Mouse (Mus musculus): ENCODE measurements at regions not wholly inside any gene's neighbourhood (a gene's known extent, or its start where the extent isn't known, plus 50 kb on each side); places are given as distances from the start of the nearest gene placed in this dataset.
A peak's percentile ranks its signal among the peaks of the same experiment; 100 is the strongest.

DNA sequence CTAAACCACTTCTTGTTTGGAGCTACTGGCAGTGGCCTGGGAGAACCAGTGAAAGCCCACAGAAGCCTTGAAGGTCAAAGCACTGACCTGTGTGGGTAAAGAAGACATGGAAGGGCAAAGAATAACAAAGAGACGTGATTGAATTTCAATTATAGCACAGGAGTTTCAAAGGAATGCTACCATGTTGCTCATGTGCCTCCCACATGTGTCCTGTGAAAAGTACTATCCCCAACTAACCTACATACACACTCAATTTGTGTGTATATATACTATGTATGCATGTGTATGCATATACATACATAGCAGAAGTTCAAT lies 110.0 kb downstream of the Ccdc71l start:
- no peak for ATAC-seq (ENCODE audit: poor library complexity, severe bottlenecking)

DNA sequence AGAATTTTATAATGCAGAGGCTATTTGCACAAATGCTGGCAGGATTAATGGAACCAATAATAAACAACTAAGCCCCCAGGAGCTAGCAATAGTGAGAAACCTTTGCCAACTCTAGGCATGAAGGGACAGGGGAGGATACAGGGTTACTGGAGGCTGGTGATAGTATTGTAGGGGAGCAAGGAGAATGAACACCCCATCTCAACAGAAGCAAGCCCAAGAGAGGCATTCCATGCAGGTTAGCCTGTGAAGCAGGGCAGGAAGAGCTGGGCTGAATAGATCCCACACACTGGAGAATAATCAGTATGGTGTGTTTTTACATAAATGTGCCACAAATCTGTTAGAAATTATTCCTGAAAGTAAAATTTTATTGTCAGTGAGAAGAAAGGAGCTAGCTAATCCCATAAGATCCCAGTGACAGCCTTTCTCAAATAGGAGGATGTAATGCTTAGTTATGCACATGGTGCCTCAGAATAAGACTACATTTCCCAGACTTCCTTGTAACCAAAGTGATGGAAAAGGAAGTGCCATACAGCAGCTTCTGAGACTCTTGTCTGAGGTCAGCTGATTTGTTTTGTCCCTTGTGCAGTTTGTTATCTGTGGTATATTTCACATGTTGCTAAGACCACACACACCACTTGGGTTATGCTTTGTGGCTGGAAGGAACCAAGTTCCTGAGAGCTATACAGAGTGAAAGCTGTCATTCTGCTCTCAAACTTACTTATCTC lies 111.1 kb downstream of the Ccdc71l start:
- ATAC-seq (ENCODE audit: poor library complexity, severe bottlenecking), result peak; percentile 57

DNA sequence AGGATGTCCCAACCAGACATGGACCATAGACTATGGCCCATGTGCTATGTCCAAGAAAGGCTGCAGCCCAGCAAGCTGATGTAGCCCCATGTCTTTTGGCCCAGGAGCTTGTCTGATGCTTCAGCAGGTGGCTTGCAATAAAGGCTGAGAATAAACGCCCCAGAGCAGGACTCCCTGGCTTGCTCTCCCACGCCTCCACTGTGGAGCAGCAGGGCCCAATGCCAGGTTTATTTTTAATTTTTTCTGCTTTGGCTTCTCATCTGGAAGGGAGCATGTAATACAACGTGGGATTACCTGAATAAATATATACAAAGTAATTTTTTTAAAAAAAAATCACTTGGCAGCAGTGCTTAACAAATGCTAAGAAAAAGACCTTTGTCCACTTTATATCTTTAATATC lies 125.7 kb downstream of the Ccdc71l start:
- ATAC-seq (ENCODE audit: poor library complexity, severe bottlenecking), result no peak

DNA sequence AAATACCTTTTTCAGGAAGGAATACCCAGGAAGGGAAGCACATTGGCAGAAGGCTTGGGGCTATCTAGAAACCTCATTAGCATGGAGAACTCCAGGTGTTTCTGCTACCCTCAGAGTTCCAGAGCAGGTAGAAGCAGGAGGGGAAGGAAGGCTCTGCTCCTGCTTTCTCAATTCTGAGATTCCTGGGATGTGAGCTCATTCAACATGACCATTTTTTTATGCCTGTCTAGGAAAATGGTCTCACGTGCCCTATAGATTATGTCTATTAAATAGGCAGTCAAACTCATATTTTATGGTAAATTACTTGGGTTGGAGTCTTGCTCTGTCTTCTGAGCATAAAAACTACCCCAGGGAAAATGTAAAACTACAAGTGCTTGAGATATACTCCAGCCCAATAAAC lies 130.2 kb downstream of the Ccdc71l start:
- ATAC-seq (ENCODE audit: poor library complexity, severe bottlenecking), result no peak

DNA sequence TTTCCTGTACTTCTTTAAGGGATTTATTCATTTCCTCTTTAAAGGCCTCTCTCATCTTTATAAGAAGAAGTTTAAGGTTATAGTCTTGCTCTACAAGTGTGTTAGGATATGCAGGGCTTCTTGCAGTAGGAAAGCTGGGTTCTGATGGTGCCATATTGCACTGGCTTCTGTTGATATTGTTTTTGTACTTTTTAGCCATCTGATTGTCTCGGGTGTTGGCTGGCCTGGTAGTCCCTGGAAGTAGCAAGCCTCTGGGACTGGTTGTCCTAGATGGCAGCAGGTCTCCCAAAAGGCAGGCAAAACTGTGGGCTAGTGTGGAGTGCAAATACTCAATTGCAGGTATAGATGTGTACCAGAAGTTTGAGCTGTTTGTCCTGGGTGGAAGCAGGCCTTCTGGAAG lies 147.1 kb downstream of the Ccdc71l start:
- ATAC-seq (ENCODE audit: poor library complexity, severe bottlenecking), result no peak

DNA sequence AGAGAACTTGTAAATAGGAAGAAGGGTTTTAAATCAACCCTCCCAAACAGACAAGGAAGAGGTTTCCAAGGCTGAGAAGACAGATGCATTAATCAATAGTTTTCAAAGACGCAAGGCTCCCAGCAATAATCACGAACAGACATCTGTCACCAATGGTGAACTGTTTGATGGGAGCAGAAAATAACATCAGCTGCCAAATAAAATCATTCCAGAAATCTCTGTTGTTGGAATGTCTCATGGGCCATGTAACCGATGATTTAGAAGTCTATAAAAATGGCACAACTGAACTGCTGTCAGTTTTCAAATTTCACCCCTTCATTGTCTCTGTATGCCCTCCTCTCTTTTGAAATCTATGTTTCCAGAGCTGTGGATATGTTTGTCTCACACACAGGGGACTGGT lies 152.7 kb downstream of the Ccdc71l start:
- ATAC-seq (ENCODE audit: poor library complexity, severe bottlenecking), result no peak

DNA sequence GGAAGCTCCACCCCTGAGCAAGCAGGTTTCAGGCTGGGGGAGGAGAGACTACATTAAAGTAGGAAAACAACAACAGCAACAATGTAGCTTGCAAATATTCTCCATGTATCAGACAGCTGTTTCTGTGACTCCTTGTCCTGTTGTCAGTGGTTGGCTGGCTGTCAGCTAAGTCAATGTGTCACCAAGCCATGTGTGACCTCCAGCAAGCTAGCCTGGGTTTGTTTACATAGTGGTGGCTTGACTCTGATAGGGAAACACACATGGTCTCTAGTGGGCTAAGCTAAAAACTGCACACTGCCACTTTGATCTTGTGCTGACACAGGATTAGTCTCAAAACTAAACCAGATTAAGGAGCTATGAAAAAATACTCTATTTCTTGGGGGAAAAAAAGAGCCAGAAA lies 155.1 kb downstream of the Ccdc71l start:
- ATAC-seq (ENCODE audit: poor library complexity, severe bottlenecking), result no peak

DNA sequence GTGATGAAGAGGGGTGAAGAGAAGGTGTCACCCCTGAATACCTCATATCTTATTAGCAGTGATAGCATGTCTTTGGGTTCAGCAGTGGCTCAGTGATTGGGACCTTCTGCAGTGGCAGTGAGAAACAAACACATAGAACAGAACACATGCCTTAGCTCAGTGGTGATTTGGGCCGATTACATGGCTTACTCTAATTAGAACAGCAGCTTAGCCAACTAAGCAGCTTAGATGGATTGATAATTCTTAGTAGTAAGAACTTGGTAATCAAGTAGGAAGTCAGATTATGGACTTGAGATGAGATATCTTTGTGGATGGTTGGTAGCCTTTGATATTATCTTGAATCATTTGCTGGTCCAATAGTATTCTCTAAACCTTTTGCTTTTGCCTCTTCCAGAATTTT lies 167.0 kb downstream of the Ccdc71l start:
- ATAC-seq (ENCODE audit: poor library complexity, severe bottlenecking), result no peak

DNA sequence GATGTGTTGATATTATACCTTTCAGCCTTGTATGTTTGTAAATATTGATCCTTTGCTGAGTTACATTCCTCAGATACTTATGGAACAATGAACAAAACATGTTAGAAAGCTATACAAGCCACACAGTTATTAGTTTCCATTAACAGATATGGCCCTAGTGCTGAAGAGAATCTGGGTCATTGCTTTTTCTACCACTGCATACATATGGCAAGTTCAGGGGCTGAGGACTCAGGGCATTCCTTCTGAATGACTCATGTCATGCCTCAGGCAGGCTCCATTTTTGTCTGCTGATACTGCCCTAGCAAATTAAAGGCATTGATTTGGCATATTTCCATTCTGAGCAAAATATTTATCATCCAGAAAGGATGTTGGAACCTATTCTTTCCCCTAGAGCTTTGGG lies 167.9 kb downstream of the Ccdc71l start:
- ATAC-seq (ENCODE audit: poor library complexity, severe bottlenecking), result no peak

DNA sequence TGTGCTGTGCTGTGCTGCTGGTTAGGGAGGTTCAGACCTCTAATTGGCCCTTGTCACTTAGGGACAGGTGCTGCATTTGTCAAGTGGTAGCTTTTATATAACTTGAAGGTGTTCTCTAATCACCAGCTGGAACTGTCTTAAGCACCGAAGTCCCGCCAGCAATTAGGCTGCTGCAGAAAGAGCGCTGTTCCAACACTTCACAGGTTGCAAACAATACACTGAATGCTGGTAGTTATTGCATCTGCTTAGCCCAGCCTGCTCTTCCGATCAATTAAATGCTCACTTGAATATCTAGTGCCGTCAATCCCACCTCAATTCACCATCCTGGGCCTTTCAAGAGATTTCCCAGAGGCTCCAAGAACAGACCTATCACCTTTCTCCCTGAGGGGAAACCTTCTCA lies 175.3 kb downstream of the Ccdc71l start:
- ATAC-seq (ENCODE audit: poor library complexity, severe bottlenecking), result no peak

DNA sequence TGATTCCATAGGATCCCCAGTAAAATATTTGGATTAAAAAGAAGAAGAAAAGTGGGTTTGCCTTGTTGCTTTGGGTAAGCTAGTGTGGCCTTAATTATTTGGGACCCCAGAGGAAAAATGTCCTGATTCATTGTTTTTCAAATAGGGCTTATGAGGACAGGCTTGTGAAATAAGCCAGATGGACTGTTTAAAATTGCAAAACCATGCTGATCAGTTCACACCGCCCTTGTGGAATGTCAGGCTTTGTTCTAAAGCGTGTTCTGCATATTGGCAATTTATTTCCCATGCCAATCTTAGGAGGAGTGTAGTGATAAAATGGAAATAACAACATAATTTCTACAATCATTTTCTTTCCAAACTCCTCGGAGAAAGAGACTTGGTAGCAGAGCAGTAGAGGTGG lies 189.3 kb downstream of the Ccdc71l start:
- no peak for ATAC-seq (ENCODE audit: poor library complexity, severe bottlenecking)

DNA sequence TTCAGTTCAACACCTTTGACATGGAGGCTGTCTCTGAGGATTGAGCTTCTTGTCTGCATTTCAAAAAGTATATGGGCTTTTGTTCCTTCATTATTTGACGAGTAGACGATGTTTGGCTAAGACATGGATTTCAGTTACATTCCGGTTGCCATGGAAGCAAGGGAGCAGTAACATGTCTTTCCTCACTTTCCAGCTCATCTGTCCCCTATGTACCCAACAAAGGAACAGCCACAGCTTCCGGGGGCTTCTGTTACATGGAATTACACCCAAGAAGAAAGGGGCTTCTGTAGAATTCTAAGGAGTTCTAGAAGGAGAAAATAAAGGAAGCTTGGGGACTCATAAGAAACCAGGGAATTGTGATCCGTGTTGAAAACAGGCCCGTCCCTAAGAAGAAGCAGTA lies 202.8 kb downstream of the Ccdc71l start:
- ATAC-seq (ENCODE audit: poor library complexity, severe bottlenecking), result no peak

DNA sequence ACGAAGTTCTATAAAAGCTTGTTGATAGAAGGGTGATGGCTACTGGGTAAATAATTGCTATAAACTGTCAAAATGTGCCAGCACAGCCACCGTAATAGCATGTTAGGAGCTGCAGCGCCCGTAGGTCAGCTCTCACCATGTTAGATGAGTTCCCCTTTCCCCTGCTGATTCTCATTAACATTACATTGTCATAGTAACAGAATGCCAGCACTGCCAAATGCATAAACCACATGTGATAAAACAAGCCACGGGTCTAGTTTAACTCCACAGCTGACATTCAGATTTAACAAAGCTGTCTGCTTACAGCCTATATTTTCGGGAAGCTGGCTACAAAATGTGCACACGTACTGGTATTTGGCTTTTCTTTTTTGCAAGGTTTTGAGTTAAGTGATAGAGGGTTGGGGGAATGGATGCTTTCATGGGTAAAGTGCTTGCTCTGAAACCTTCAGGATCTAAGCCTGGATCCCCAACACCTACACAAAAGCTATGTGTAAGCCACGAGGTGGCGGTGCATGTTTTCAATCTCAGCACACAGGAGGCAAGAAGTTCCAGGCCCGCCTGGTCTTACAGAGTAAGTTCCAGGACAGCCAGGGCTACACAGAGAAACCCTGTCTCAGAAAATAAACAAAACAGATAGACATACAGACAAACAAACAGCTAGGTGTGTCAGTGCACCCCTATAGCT lies 217.1 kb upstream of the Nampt start:
- no peak for ATAC-seq (ENCODE audit: poor library complexity, severe bottlenecking)

DNA sequence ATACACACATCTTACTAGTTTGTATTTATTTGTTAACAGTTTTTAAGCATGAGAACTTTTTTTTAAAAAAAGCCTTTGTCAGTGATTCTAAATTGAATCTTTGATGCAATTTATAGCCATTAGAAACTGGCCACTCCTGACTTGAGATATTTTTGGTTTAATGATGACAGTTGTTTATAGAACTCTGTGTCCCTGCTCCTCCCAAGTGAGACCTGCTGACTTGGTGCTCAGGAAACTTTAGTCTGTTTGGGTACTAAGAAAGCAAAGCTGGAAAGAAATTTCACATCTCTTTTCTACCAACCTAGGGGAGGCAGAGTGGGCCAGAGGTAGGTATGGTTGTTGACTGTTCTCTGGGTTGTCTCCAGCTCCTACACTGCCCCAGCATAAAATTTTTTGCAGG lies 214.0 kb upstream of the Nampt start:
- no peak for ATAC-seq (ENCODE audit: poor library complexity, severe bottlenecking)

DNA sequence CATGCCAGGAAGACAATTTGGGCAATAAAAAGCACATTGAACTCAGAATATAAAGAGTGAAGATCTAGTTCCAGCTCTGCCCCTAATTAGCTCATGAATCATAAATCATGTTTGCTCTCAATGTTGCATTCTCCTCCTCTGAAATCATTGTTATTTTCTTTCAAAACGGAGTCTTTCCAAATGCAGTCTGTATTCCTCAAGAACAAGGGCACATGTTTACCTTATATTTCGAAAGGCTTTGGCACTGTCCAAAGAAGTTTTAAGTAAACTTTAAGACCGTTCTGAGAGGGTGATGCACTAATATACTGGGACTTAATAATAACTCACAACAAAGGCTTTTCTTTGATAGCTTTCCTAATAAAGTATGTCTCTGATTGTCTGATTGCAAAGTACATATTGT lies 204.3 kb upstream of the Nampt start:
- no peak for ATAC-seq (ENCODE audit: poor library complexity, severe bottlenecking)

DNA sequence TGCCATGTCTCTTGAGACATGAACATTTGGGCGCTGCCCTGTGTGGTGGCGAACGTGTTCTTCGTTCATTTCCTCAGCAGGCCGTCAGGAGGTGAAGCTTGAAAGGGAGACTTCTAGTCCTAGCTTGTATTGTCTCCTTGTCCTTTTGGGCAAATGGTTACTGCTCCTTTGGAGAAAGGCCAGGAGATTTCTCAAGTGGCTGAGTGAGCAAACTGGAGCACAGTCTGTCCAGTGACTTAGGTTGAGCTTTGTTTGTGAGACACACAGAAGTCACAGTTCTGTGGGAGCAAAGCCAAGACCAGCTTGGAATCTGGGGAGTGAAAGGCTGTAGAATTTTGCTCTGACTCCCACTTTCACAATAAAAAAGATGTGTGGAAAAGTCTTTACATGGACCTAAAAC lies 203.3 kb upstream of the Nampt start:
- no peak for ATAC-seq (ENCODE audit: poor library complexity, severe bottlenecking)

DNA sequence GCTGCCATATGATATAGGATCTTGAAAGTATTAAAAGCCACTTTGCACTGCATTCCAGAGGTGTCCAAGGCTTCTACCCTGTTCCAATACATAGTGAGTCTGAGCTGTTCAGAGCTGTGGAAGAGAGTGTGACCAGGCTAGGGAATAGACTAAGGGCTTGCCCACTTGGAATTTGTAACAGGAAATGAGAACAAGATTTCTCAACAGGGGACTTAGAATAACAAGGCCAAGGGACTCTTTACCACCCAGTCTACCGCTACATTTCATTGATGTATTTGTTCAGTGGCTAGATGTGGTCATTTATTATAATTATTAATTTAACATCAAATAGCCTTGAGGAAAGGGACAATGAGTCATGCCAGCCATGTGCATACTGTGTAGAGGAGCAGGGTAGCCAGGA lies 202.3 kb upstream of the Nampt start:
- ATAC-seq (ENCODE audit: poor library complexity, severe bottlenecking), result no peak

DNA sequence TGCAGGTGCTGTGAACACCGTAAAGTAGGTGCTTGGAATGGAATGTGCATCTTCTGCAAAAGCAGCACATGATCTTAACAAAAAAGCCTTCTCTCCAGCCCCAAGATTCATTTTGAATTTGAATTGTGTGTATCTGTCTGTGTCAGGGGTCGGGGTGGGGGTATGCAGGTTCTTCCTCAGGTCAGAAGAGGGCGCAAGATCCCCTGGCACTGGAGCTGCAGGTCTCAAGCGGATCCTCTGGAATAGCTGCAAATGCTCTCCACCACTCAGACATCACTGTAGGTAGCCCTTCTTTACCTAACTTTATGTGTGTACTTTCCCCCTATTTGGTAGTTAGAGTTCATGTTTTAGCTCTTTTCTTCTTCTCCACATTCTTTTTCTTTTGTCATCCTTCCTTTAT lies 199.5 kb upstream of the Nampt start:
- ATAC-seq (ENCODE audit: poor library complexity, severe bottlenecking), result no peak

DNA sequence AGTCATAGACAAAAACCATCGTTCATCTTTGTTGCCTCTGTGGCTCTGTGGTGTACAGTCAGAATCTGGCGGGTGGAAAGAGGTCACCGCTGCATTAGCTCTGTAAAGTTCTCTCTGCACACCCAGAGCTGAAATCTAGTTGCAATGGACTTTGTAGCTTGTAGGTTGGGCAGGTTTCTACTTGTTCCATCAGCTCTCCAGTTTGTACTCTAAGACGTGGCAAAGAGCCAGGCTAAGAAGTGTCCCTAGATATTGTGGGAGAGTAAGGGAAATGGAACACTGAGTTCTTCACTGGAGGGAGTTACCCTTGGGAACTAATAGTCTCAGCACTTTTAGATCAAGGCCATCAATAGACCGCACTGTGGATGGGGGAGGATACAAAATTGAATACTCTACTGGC lies 197.6 kb upstream of the Nampt start:
- no peak for ATAC-seq (ENCODE audit: poor library complexity, severe bottlenecking)

DNA sequence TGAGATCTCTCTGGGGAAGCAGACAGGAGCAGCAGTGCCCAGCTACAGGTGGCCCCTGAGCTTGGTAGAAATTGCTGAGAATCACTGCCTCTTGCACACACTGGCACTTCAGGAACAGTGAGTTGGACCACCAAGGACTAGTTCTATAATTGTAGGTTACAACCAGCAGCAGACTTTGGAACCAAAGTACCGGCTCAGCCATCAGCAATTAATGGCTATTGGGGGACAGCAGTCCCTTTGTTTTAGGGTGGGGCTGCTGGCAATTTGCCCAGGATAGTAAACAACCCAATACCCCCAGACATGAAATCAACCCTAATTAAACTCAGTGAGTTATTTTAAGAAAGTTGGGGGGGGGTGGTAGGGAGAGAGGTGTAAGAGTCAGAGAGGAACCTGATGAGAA lies 190.8 kb upstream of the Nampt start:
- no peak for ATAC-seq (ENCODE audit: poor library complexity, severe bottlenecking)

DNA sequence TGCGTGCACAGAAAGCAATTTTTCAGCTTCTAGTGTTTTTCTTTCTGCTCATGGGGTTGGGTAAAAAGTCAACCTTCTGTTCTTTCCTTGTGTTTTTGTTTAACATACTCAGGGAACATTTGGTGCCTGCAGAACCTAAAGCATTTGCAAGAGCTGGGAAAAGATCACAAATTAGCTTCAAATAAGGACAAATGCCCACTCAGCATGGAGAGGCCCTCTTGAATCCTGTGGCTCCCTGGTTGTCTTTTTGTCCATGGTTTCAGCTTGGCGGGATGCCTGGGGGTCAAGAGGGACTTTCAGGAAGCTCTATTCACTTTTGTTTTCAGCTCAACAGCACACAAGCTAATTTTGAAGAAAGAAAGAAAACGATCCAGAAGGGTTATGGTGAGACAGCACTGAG lies 186.4 kb upstream of the Nampt start:
- ATAC-seq (ENCODE audit: poor library complexity, severe bottlenecking), result no peak

DNA sequence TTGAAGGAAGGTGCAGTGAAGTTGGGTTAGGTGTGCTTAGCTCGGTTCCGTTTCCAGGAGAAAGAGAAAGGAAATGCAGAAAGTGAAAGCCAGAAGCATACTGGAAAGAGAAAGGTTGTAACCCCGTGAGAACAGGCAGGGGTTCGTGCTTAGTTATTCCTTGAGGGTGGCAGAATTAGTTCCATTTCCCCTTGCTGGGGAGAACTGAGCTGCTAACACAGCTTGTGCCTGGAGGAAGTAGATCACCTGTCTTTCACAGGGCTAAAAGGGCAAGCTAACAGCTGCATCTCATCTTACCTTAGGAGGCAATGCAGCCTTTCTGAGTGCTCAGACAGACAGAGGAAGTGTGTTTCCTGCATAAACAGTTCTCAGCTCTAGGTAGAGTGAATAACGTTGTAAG lies 184.3 kb upstream of the Nampt start:
- peak; percentile 62 for ATAC-seq (ENCODE audit: poor library complexity, severe bottlenecking)
